Mouse (Mus musculus) forelimb bud, embryonic 11.5 days (tissue): ENCODE data around the gene Tomm40l.

Experiments used
- DNase-seq: peaks from one replicate; pipeline ENCODE4 v3.0.0-alpha.2; 2012; ENCODE audit warnings: low read depth, low spot score

Tomm40l gene

DNA sequence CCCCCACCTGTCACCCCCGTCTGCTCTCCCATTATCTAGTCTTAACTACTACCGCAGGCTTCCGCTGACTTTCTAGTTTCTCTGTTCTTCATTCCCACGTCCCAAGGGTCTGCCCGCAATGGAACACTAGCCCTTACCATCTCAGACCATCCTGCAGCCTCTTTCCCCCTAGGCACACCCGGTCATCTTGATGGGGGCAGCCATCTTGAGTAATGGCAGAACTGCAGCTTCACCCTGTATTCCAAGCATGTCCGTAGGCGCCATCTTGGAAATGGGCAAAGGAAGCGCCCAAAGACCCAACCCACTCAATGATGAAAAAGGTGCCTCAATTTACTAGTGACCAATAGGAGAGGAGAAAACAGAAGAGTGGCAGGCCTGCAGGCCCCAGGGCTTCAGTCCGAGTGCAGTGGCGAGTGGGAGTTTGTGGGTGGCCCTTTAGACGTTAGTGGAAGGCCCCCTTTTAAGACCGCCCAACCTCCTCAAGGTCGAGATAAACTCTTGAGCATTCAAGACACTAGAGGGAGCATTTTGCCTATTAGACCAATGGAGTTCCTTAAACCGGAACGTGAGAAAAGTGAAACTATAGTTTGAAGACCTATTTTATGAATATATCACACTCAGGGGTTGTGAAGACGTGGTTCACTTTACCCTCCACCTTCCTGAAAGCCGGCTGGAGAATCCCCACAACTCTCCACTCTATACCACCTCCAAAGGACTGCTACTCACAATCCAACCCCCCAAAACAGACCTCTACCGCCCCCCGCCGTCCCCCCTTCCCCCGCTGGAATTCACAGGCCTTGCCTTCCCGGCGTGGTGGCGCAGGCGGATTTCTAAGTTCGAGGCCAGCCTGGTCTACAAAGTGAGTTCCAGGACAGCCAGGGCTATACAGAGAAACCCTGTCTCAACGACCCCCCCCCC is at the start of gene Tomm40l:
TSS of gene Tomm40l (minus strand) at position 277 of the 918 bp plus-strand sequence.
- peak; percentile 98 for DNase-seq

DNA sequence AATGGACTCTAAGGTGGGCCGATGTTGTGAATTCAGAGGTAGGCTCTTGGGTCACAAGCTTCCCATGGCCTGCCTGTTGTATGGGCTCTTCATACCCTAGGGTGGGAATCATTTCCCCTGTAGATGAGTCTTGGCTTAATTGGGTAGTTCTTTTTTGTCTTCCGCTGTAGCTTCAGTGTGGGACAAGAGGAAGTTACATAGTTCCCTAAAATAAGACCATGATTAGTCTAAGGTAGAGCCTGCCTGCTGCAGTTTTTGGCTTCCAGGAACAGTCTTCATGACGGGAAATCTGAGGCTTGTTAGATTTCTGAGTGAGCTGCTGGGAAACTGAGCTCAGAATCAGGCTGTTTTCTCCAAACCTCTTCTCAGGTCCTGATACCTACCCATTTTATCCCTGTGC is 49.8 kb upstream of the Tomm40l start:
- no peak for DNase-seq

DNA sequence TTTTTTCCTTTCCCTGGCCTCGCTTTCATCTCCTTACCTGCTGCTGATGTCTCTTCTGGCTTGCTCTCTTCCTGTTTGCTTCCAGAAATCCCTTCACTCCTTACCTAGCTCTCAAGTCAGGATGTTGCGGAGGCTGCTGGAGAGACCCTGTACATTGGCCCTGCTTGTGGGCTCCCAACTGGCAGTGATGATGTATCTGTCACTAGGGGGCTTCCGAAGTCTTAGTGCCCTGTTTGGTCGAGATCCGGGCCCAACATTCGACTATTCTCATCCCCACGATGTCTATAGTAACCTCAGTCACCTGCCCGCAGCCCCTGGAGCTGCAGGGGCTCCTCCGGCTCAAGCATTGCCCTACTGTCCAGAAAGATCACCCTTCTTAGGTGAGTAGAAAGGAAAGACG is 49.3 kb upstream of the Tomm40l start:
- DNase-seq, result no peak

DNA sequence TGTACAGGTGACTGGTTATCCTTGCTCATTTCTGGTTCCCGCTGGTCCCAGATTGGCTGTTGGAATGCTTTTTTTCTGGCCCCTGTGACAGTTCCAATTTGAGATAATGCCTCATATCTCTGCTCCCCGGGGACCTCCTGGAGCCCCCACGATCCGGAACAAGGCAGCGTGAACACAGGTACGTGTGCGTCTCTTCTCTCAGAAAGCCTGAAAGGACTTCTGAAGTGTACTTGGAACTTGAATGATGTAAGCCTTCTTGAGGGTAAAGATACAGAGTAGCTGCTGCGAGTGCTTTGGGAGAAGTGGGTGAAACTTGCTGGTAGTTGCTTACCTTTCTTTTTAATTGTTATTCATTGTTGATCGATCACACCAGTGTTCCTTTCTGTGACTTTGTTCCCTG is 48.9 kb upstream of the Tomm40l start:
- no peak for DNase-seq

DNA sequence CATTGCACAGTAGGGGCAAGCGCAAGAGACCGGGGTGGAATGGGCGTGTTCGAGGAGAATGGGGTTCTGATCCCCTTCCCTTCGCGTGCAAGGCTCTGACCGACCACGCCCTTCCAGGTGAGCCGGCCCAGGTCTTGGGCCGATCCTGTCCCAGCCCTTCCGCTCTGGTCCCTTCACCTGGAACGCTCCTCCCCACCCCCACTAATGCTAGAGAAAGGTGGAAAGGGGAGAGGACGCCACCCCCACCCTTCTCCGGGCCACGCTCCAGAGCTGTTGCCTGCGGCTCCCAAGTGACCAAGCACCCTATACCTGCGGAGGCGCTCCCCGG is 48.2 kb upstream of the Tomm40l start:
- DNase-seq, result no peak

DNA sequence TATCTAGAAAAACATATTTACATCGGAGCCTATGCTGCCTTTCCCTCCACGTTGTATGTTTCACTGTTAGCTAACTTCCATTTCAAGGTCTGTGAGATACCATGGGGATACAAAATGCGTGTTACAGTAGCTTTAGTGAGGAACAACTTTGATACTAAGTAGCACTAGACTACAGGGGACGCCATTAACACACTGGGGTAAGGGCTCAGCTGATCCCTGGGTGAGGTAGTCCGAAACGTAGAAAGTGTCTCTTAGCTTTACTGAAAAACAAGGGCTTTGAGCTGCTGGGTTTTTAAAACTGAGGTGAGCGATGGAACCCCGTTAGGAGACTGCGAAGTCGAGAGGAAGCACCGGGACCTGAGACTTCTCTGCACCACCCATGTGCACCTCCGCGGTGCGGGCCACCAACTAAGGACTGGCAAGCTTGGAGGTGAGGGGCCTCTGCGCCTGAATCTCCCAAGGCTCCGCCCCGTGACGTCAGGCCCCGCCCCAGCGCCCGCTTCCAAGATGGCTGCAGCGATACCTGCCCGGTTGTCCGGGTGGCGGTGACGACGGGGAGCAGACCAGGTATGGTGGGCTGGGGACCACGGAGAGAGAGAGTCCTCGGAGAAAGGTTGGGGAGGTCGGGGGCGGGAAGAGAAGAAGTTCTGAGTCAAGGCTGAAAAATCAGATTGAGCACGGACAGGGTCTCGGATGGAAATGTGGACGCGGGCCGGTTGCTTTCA is 47.7 kb upstream of the Tomm40l start, which contains the start of gene B4galt3:
TSS of gene B4galt3 (plus strand) at position 481 of the 725 bp plus-strand sequence.
- DNase-seq, result peak; percentile 86

DNA sequence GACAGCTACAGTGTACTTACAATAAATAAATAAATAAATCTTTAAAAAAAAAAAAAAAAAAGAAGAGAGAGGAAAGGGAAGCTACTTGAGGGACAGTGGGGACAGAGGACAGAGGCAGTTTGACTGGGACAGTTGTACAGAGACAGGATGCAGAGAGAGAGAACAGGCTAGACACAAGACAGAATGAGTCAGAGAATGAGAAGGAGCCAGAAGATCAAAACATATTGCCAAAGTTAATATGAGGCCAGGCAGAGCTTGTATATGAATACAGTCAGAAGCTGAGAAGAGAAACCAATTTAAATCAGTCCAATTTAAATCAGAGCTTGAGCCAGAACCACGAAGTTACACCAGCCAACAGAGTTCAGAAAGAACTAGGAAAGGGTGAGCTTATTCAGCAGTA is 46.0 kb upstream of the Tomm40l start:
- DNase-seq, result no peak

DNA sequence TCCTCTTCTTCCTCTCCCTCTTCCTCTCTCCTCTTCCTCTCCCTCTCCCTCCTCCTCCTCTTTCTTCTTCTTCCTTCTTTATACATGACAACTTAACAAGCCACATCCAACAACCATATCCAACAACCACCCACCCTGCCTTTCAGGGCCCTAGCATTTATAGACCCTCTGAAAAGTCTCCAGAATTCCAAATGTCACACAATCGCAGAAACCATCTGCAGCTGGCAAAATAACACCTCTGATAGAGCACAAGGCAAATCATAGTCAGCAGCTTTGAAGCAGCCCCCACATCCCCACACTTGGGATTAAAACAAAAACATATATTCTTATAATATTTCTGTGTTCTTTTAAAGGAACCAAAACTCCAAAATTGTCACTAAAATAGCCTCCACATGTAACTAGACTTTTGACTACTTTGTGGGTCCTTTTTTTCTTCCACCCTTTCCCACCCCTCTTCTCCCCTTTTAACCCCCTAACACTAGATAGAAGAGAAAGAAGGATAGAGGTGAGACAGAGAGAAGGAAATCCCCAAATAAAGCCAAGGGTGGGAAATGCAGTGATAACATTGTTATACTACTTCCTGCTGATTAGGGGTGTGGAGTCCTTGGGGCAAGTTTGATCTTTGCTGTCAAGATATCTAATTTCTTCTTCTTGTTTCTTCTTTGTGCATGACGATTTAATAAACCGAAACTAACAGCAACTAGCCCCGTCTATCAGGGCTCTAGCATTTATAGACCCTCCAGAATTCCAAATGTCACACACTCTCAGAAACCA is 43.8 kb upstream of the Tomm40l start:
- DNase-seq, result no peak

DNA sequence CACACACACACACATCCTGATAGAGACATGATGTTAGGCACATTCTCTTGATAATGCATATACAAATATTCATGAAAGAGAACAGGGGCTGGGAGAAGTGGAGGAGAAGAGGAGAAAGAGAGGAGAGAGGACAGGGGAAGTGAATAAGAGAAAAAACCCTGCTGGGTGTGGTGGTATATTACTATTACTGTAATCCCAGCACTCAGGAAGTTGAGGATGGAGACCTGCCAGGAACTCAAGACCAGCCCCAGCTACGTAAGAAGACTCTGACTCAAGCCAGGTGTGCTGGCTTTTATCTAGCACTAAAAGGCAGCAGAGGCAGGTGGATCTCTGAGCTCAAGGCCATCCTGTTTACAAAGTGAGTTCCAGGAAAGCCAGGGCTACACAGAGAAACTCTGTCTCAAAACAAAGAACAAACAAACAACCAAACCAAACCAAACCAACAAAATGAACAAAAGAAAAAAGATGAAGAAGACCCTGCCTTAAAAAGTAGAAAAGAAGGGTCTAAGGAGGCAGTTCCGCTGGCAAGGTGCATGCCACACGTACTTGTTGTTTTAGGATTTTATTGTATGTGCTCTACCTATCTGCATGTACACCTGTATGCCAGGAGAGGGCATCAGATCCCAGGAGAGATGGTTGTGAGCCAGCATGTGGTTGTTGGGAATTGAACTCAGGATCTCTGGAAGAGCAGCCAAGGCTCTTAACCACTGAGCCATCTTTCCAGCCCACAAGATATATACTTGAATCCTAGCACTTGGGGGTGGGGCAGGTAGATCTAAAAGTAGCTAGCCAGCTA is 41.5 kb upstream of the Tomm40l start:
- DNase-seq, result no peak

DNA sequence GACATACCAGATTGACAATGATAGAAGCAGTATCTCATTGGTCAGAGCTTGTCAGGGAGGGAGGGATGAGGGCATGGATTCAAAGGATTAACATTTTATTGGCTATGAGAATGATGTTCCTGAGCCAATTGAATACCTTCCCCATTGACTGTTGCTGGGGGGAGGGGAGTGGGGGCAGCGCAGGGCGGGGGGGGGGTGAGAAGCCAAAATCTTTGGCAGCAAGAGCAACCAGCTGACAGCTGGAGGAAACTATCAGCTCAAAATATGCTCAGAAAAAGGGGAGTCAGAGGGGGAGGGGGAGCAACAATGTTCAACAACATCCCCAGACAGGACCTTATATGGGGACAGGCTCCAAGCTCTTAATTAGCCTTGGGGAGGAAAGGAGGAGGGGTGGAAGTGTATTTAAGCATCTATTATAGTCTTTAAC is 40.9 kb upstream of the Tomm40l start:
- no peak for DNase-seq

DNA sequence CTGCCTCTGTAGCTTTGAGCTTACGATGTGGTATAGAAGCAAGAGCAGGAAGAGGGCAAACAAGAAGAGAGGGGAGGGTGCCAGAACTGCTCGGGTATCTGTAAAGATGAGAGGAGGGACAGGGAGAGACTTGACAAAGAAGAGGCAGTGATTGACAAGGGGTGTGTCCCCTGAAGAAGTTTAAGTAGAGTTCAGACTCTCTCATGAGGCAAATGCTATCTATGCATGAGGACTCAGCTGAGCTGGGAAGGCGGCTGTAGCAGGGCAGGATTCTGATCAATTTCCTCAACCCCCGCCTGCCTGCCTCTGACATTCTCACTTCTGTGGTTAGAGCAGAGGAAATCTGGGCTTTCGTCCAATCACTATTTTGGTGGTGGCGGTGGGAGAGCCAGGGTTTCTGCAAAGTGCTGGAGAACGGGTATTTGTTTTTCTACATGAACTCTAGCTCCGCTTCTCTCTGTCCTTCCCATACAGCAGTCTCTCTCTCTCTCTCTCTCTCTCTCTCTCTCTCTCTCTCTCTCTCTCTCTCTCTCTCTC is 40.3 kb upstream of the Tomm40l start:
- no peak for DNase-seq

DNA sequence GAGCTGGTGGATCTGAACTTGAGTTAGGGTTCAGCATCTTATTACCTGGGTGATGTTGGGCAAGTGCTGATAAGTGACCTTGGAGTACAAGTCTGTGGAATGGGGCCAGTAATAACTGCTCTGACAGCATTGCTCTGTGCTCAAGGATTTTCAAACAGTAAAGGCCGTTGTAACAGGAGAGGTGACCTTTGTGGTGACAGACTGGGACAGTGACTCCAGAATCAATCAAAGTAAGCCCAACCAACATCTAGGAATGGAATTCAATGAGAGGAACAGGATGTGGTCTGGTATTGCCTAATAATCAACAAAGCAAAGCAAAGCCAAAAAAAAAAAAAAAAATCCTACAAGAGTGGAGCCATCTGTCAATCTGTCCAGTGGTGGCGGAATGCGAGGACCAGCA is 38.0 kb upstream of the Tomm40l start:
- DNase-seq, result no peak

DNA sequence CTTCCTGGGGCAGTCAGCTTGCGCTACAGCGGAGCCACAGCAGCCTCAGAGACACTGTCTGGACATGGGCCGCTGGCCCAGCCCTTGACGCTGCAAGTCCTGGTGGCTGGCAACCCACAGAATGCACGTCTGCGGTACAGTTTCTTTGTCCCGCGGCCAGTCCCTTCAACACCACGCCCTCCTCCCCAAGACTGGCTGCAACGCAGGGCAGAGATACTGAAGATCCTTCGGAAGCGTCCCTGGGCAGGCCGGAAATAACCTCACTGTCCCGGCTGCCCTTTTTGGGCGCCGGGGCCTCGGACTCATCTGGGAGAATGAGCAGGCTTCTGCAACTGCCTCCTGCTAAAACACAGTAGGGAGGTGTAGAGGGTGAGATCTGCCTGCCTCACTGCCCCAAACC is 36.6 kb upstream of the Tomm40l start:
- no peak for DNase-seq

DNA sequence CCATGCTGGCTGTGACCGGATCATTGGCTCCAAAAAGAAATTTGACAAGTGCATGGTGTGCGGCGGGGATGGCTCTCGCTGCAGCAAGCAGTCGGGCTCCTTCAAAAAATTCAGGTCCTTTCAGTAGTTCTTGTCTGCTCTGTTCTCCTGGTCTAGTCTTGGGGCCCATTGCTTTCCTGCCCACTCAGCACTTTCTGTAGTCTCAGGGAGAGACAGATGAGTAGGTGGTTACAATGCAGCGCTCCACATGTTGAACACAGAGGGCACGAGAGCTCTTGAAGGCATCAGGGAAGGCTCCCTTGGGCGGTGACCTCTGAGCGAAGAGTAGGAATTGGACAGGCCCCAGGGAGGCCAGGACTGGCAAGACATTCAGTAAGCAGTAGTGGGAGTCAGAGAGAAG is 35.5 kb upstream of the Tomm40l start:
- no peak for DNase-seq

DNA sequence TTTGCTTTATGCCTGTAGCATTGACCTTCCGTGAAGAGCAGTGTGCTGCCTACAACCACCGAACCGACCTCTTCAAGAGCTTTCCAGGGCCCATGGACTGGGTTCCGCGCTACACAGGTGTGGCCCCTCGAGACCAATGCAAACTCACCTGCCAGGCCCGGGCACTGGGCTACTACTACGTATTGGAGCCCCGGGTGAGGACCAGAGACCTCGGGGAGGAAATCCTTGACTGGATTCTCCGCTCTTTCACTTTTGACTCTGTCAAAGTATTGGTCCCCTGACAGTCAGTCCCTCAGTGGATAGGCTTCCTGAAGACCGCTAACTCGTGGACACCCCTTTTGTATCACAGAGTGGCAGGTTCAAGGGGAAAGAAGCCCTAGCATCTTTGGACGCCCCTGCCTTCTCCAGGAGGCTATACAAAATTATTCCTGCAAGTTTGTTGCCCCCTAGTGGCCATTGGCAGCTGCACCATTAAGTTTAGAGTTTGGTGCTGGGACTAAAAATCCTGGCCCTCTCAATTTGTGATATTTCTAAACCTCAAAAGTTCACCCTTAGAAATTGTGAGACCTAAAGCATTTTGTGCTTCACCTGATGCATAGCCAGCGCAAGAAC is 34.7 kb upstream of the Tomm40l start:
- DNase-seq, result peak; percentile 78

DNA sequence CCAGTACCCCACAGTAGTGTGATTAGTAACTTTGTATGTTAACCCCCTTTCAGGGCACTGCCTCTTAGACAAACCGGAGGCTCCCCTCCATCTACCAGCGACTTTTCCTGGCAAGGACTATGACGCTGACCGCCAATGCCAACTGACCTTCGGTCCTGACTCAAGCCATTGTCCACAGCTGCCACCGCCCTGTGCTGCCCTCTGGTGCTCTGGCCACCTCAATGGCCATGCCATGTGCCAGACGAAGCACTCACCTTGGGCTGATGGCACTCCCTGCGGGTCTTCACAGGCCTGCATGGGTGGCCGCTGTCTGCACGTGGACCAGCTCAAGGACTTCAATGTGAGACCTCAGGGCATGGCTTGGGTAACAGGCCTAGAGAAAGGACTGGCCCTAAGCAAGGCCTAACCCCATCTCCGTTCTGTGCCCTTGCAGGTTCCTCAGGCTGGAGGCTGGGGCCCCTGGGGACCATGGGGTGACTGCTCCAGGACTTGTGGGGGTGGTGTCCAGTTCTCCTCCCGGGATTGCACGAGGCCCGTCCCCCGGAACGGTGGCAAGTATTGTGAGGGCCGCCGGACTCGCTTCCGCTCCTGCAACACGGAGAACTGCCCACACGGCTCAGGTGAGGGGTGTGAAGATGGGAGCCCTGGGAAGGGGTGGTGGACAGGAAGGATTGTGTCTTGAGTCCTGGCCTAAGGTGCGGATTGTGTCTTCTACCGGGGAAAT is 33.9 kb upstream of the Tomm40l start:
- no peak for DNase-seq

DNA sequence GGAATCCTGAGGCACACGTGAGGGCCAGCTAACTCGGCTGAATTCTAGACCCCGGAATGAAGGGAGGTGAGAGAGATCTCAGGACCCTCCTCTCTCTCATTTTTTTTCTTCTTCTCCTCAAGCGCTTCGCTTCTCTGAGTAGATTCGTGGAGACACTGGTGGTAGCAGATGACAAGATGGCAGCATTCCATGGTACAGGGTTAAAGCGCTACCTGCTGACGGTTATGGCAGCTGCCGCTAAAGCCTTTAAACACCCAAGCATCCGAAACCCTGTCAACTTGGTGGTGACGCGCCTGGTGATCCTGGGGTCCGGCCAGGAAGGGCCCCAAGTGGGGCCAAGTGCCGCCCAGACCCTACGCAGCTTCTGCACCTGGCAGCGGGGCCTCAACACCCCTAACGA is 30.1 kb upstream of the Tomm40l start:
- DNase-seq, result no peak

DNA sequence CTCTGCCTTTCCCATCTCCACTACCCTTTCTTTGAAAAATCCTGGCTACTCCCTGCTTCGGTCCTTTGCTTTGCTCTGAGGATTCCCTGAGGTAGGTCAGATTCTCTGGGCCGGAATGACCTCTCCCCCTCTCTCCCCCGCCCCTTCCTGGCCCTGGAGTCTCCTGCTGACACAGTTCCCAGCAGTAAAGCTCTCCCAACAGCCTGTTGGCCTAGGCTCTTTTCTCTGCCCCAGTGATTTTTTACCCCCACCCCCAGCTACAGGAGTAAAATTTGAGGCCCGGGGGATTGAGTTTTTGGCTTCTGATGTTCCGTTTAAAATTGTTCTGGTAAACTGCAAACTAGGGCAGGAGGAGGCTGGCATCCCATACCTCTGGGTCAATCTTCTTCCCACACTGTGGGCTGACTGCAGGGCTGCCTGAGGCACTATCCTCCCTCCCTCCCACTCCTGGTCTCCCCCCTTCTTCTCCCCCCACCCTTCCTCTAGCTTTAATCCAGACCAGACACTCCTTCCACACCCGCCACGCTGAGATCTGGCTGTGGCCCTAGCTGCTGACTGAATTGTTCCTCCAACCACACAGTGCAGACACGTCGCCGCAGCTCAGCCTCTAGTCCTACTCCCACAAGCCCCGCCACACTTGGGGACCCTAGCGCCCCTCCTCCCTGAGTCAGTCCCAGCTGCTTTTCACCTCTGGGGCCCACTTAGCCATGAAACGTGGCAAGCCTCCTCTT is 29.4 kb upstream of the Tomm40l start:
- no peak for DNase-seq
